Mouse (Mus musculus): ENCODE data around the gene Ikbke. TPM values are rescaled to one million over a fixed set of nuclear protein-coding genes. Genes with fewer than 3 reads are reported as not detected.

Ikbke gene
- polyA plus RNA-seq, 1 experiment = 42.8 TPM

DNA sequence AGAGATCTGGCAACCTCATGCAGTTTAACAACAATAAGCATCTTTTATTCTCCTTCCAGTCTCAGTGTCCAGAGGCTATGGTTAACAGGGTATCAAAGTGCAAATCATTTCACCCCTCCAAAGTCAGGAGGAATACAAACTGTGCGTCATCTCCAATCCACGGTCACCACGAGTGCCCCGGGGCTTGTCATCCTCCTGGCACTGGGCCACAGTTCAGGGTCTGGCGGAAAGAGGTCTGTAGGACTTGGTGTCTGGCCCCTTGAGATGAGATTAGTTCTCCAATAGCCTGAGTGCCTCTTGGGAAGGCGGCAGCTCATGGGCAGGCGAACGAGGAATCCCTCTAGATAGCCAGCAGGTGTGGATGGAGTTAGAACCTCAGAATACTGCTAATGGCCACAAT is 15.8 kb upstream of the Ikbke start:
- WGBS = 90% methylated on average over 8 of the region's 8 CpGs
- Histone ChIP-seq H3K27me3 (ENCODE audit: control insufficient read depth, insufficient read depth, low read length) (no peaks in the 10 kb centered on the region), H3K27ac (ENCODE audit: insufficient read depth, low read length) (no peak overlapping the region), H3K4me1 (ENCODE audit: control insufficient read depth, insufficient read depth, insufficient read length) (no peaks in the 10 kb centered on the region), H3K4me3 (ENCODE audit: extremely low read depth, insufficient read depth, insufficient read length) (no peak overlapping the region), H3K36me3 (ENCODE audit: control insufficient read depth, insufficient read depth, low read length) (peaks cover 12% of the 10 kb centered on the region)
- TF ChIP-seq CTCF (IDR thresholded peaks at IDR 0.05; ENCODE audit: extremely low read depth, insufficient read depth, insufficient read length, insufficient replicate concordance) (no peak), POLR2A (IDR thresholded peaks at IDR 0.05; ENCODE audit: low read depth, low read length) (no peak)
- no peak for DNase-seq (ENCODE audit: low read depth in 1 of 2, low spot score in 2 of 2)

DNA sequence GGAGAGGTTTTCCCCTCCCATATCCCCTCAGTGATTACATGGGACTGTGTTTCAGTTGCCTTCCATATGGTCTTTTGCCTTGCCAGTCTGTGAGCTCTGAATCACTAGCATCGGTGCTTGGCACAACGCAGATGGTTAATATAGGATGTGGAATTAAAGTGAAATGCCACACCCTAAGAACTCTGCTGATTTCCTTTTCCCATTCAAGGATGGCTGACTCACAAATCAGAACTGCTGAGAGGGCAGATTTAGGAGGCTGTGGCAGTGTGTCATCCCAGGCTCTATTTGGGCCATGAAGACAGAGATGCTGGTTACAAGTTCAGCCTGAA is 14.5 kb upstream of the Ikbke start:
- TF ChIP-seq POLR2A (IDR thresholded peaks at IDR 0.05; ENCODE audit: low read depth, low read length) (no peak), CTCF (IDR thresholded peaks at IDR 0.05; ENCODE audit: extremely low read depth, insufficient read depth, insufficient read length, insufficient replicate concordance) (no peak)

DNA sequence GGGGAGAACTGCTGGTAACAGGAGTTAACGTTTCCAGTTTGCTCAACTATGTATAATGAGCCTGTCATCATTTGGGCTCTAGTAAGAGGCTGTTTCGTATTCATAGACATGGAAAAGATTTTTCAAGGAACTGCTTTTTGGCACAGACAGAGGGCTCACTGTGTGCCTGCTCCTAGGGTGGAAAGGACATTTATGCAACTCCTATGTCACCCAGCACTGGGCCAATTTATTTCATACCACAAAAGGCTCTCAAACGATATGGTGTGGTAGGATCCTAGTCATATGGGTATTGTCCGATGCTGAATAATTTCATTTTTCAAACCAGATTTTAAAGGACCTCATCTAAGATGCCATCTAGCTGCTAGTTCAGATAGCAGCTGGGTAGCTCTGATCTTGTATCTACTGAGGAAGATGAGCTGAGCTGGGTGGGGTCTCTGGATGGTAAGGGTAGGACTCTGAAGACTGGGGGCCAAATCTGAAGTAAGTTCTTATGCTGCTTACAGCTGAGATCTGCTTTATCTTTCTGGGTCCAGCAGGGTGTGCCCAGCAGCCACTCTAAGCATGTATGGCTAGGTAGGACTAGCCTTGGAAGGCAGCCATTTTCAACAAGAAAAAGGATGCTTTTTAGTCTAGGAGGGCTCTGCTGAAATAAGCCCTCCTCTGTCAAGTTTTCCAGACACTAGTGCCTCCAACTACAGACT is 14.0 kb upstream of the Ikbke start:
- WGBS = 83% methylated on average over 4 of the region's 4 CpGs
- H3K27me3 ChIP-seq (ENCODE audit: control insufficient read depth, insufficient read depth, low read length) = no peaks in the 10 kb centered on the region
- H3K36me3 ChIP-seq (ENCODE audit: control insufficient read depth, insufficient read depth, low read length) = peaks cover 10% of the 10 kb centered on the region
- no peaks in the 10 kb centered on the region for H3K4me1 ChIP-seq (ENCODE audit: control insufficient read depth, insufficient read depth, insufficient read length)
- no peak overlapping the region for H3K27ac ChIP-seq (ENCODE audit: insufficient read depth, low read length)
- TF ChIP-seq POLR2A (IDR thresholded peaks at IDR 0.05; ENCODE audit: low read depth, low read length) = no peak
- TF ChIP-seq CTCF (IDR thresholded peaks at IDR 0.05; ENCODE audit: extremely low read depth, insufficient read depth, insufficient read length, insufficient replicate concordance) = no peak
- no peak for DNase-seq (ENCODE audit: low read depth in 1 of 2, low spot score in 2 of 2)
- H3K4me3 ChIP-seq (ENCODE audit: extremely low read depth, insufficient read depth, insufficient read length) = no peak overlapping the region

More for the DNA sequence above, 14.5 kb upstream of the Ikbke start:
- DNase-seq (ENCODE audit: low read depth in 1 of 2, low spot score in 2 of 2) = no peak
- WGBS = 94% methylated on average over 2 of the region's 2 CpGs
- H3K4me1 ChIP-seq (ENCODE audit: control insufficient read depth, insufficient read depth, insufficient read length) = no peaks in the 10 kb centered on the region
- H3K27ac ChIP-seq (ENCODE audit: insufficient read depth, low read length) = no peak overlapping the region
- H3K36me3 ChIP-seq (ENCODE audit: control insufficient read depth, insufficient read depth, low read length) = peaks cover 10% of the 10 kb centered on the region
- no peaks in the 10 kb centered on the region for H3K27me3 ChIP-seq (ENCODE audit: control insufficient read depth, insufficient read depth, low read length)
- no peak overlapping the region for H3K4me3 ChIP-seq (ENCODE audit: extremely low read depth, insufficient read depth, insufficient read length)

DNA sequence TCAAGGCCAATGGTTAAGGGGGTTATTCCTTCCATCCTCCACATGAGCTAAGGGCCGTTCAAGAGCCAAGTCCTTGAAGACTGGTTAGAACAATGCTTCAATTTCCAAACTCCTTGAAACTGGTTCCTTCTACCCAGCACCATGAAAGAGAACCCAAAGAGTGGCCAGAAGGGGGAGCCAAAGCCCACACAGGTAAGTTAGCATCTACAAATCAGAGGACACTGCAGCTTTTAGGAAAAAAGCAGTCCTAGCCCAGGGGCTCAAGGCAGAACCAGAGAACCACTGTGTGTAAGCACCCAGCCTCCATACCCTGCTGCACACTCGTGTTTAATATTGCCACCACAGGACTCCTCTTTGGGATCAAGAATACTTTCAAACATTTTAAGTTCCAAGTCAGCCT is 11.2 kb upstream of the Ikbke start:
- 46% methylated on average over 2 of the region's 2 CpGs for WGBS
- TF ChIP-seq POLR2A (IDR thresholded peaks at IDR 0.05; ENCODE audit: low read depth, low read length) (no peak), CTCF (IDR thresholded peaks at IDR 0.05; ENCODE audit: extremely low read depth, insufficient read depth, insufficient read length, insufficient replicate concordance) (peak; percentile 67; the same call in 1 of the 2 replicates)
- no peak overlapping the region for H3K27ac ChIP-seq (ENCODE audit: insufficient read depth, low read length)
- H3K4me3 ChIP-seq (ENCODE audit: extremely low read depth, insufficient read depth, insufficient read length) = no peak overlapping the region
- H3K36me3 ChIP-seq (ENCODE audit: control insufficient read depth, insufficient read depth, low read length) = peaks cover 4% of the 10 kb centered on the region; the same call in 1 of the 2 replicates
- DNase-seq (ENCODE audit: low read depth in 1 of 2, low spot score in 2 of 2) = peak; percentile 46 to 67
- H3K4me1 ChIP-seq (ENCODE audit: control insufficient read depth, insufficient read depth, insufficient read length) = no peaks in the 10 kb centered on the region
- no peaks in the 10 kb centered on the region for H3K27me3 ChIP-seq (ENCODE audit: control insufficient read depth, insufficient read depth, low read length)

DNA sequence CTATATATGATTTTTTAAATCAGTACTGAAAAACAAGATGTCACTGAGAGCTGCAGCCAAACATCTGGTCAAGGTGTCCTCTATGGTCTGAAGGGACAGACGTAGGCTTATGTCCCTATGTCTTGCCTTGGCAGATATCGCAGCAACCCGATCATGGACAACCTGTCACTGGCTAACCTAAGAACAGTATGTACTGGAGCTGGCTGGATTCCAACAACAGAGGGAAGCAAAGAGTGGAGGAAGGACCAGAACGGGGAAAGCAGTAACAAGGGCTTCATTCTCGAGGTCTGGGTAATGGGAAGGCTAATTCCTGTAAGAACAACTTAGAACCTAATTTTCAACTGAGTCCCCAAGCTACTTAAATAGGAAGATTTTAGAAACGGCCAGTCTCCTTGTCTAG is 9.5 kb upstream of the Ikbke start:
- Histone ChIP-seq H3K4me3 (ENCODE audit: extremely low read depth, insufficient read depth, insufficient read length) (no peak overlapping the region), H3K27me3 (ENCODE audit: control insufficient read depth, insufficient read depth, low read length) (no peaks in the 10 kb centered on the region), H3K4me1 (ENCODE audit: control insufficient read depth, insufficient read depth, insufficient read length) (no peaks in the 10 kb centered on the region), H3K27ac (ENCODE audit: insufficient read depth, low read length) (no peak overlapping the region), H3K36me3 (ENCODE audit: control insufficient read depth, insufficient read depth, low read length) (peaks cover 3% of the 10 kb centered on the region; the same call in 1 of the 2 replicates)
- TF ChIP-seq POLR2A (IDR thresholded peaks at IDR 0.05; ENCODE audit: low read depth, low read length) (no peak), CTCF (IDR thresholded peaks at IDR 0.05; ENCODE audit: extremely low read depth, insufficient read depth, insufficient read length, insufficient replicate concordance) (no peak)
- DNase-seq (ENCODE audit: low read depth in 1 of 2, low spot score in 2 of 2) = no peak
- 91% methylated on average over 6 of the region's 6 CpGs for WGBS

DNA sequence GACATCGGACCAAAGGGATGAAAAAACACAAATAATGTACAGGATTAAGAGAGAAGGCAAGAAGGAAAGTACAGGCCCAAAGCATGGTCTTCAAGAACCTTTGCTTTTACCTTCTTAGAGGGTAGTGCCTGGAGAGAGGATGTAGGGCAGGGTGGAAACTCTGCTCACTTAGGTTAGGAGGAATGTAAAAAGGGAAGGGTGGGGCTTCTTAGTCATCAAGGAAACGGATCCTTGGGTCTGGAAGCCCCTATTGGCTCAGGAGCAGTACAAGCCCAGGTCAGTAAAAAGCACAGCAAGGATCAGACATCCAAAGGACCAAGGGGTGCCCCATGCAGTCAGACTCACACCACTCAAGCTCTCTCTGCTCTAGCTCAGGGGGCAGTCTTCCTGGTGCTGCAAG is 7.9 kb upstream of the Ikbke start:
- Histone ChIP-seq H3K4me3 (ENCODE audit: extremely low read depth, insufficient read depth, insufficient read length) (no peak overlapping the region), H3K27ac (ENCODE audit: insufficient read depth, low read length) (no peak overlapping the region), H3K4me1 (ENCODE audit: control insufficient read depth, insufficient read depth, insufficient read length) (no peaks in the 10 kb centered on the region), H3K27me3 (ENCODE audit: control insufficient read depth, insufficient read depth, low read length) (no peaks in the 10 kb centered on the region), H3K36me3 (ENCODE audit: control insufficient read depth, insufficient read depth, low read length) (0 out of 2 replicates have a peak, but pooled peaks cover 1% of the 10 kb centered on the region)
- DNase-seq (ENCODE audit: low read depth in 1 of 2, low spot score in 2 of 2) = no peak
- TF ChIP-seq POLR2A (IDR thresholded peaks at IDR 0.05; ENCODE audit: low read depth, low read length) (no peak), CTCF (IDR thresholded peaks at IDR 0.05; ENCODE audit: extremely low read depth, insufficient read depth, insufficient read length, insufficient replicate concordance) (no peak)
- WGBS = 76% methylated on average over 2 of the region's 2 CpGs

DNA sequence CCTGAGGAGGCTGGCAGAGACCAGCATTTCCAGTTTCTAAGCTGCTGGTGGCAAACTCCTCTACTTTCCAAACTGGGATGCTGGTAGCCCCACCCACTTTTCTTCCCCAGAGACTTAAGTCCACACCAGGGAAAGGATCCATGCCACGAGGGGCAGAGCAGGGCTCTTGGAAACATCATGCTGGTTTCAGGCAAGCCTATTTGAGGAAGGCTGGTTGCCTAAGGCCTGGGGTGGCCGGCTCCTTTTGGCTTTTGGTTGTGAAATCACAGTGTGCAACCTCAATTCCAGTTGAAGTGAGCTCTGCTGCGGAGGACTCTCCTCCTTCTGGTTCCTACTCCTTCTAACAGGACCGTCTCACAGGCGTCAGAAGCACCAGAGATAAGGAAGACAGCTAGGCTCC is 7.4 kb upstream of the Ikbke start:
- WGBS = 79% methylated on average over 5 of the region's 5 CpGs
- no peak overlapping the region for H3K4me3 ChIP-seq (ENCODE audit: extremely low read depth, insufficient read depth, insufficient read length)
- no peaks in the 10 kb centered on the region for H3K4me1 ChIP-seq (ENCODE audit: control insufficient read depth, insufficient read depth, insufficient read length)
- DNase-seq (ENCODE audit: low read depth in 1 of 2, low spot score in 2 of 2) = no peak
- TF ChIP-seq CTCF (IDR thresholded peaks at IDR 0.05; ENCODE audit: extremely low read depth, insufficient read depth, insufficient read length, insufficient replicate concordance) (no peak), POLR2A (IDR thresholded peaks at IDR 0.05; ENCODE audit: low read depth, low read length) (no peak)
- 0 out of 2 replicates have a peak, but pooled peaks cover 1% of the 10 kb centered on the region for H3K36me3 ChIP-seq (ENCODE audit: control insufficient read depth, insufficient read depth, low read length)
- H3K27me3 ChIP-seq (ENCODE audit: control insufficient read depth, insufficient read depth, low read length) = no peaks in the 10 kb centered on the region
- no peak overlapping the region for H3K27ac ChIP-seq (ENCODE audit: insufficient read depth, low read length)
